Mouse (Mus musculus) WW6 (cell line): Measurements from ENCODE around the gene 4930590J08Rik.

Source experiments
- DNase-seq: peaks from one replicate; pipeline ENCODE4 v3.0.0-alpha.2; 2013; ENCODE audit warnings: low read depth, low spot score

4930590J08Rik gene

DNA sequence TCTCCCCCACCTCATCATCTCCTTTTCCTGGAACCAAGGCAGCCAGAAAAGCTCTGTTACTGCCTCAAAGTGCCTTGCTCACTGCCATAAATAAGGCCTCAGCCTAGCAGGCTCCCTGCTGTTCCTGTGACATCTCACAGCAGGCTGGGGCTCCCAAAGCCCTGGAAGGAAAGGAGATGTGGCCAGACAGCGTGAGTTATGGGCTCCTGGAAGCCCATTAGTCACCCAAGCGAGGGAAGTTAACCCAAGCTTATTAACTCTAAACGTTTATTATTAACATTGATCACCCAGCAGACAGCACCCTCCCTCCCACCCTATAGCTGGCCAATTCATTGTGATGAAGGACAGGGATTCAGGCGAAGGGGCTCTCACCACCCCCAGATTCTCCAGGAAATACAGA lies 60.8 kb downstream of the 4930590J08Rik start:
- no peak for DNase-seq

DNA sequence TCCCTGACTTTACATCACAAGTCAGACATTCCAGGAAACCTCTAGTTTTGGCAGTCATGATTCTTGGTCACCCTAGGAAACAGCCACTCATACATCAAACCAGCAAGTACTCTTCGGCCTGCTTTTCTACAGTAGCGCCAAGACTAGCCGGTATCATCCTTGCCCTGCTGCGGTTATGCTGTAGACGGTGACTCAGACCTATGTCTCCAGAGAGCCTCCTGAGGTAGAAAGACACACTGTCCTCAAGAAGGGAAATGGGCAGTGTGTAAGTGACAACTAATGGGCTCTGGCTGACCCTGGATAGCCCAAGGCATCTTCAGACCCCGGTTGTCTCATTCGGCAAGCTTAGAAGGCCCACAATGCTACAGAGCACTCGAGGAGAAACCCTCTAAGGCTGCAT lies 62.5 kb downstream of the 4930590J08Rik start:
- no peak for DNase-seq

DNA sequence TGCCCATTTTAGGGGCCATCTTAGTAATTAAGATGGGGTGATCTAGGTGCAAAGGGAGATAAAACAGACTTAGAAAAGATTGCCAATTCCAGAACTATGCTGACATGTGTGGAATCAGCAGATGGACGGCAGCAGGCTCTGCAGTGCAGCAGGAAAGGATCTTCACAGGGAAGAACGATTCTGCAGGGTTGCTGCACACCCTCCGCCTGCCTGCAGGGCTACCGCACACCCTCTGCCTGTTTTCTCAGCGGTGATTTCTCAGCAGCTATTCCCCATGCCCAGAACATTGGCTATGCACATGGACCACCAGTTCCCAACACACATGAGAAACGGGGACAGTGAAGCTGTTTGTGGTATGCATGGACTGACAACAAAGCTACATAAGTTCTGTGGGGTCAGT lies 63.4 kb downstream of the 4930590J08Rik start:
- no peak for DNase-seq

DNA sequence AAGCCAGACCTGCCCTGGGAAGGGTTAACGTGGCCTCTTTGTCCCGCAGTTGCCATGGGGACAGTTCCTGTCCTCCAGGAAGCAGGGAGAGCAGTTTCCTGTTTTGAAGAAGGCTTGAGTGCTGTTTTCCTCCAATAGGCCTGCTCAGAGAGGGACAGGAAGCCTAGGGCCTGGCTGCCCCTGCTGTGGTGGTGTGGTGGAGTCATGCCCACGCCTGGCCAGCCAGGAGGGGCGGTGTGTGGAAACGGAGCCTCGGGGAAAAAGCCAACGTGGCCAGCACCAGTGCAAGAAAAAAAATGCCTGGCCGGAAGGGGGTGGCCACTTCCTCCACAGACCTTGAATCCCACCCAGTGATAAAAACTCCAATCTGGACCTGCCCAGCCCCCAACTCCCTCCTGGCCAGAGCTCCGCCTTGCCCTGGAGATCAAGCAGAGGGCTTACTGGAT lies 69.6 kb downstream of the 4930590J08Rik start:
- no peak for DNase-seq

- DNase-seq, result no peak
These were observed 71.4 kb downstream of the 4930590J08Rik start for GRCm38 (mm10) chr6:91973972-91974371.

DNA sequence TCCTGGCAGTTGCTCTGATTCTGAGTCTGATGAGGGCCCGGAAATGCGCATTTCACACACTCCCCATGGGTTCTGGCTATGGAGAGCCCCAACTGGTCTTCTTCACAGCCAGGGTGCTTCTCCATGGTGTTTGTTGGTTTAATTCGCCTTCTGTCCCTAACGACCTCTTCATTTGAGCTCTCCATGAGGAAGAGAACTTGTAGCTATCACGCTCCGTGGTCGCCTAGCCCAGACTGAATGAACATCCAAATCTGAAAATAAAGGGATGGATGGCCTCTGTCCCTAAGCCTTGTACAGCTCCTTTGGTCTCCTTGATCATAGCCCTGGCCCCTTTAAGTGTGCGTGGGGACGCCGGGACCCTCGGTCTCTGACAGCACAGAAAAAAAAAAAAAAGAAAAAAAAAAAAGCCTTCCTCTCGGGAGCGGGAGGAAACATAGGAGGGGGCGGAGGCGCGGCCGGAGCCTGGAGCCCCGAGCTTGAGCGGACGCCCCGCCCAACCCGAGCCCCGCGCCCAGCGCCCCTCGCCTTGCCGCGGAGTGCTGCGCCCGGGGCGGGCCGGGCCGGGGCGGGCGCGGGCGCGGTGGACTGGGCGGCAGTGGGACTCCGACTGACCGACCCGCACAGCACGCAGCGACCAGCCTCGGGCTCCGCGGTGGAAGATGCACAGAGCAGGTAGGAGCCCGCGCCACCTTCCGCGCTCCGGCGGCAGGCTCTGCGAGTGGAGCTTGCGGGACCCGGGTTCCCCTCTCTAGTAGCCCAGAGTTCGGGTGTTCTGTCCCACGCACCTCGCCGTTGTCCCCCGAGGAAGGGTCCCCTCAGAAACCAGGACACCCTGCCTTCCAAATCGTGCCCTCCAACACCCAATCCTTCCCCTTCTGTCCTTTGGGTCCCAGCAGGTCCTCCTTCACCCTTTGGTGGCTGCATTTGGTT lies 76.0 kb downstream of the 4930590J08Rik start, which contains the start of gene Fgd5:
Fgd5 (plus strand) TSS at position 508 of the 930 bp plus-strand sequence.
- DNase-seq, result no peak

GRCm38 (mm10) chr6:91979301-91979996 lies 76.8 kb downstream of the 4930590J08Rik start:
- no peak for DNase-seq

DNA sequence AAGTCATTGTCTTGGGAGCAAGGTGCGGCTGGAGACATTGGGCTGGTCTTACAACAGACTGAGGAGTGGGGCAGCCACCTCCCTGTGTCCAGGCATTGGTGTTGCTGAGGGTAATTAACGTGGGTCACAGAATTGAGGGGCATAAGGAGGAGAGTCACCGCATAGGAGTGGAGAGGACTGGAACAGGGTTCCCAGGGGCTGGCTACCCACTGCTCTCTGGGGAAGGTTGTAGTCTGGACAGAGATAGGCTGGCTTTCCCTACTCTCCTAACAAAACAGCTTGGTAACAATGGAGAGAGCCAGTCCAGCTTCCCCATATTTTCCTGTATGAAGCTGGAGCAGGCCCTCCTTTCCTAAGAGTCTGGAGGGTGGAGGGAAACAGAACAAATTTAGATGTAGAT lies 77.4 kb downstream of the 4930590J08Rik start:
- no peak for DNase-seq

GRCm38 (mm10) chr6:91990101-91990500 lies 87.5 kb downstream of the 4930590J08Rik start:
- no peak for DNase-seq

GRCm38 (mm10) chr6:91992823-91993222 lies 90.2 kb downstream of the 4930590J08Rik start:
- no peak for DNase-seq

- no peak for DNase-seq
These were observed 91.3 kb downstream of the 4930590J08Rik start for GRCm38 (mm10) chr6:91993795-91994505.

GRCm38 (mm10) chr6:91996072-91996471 lies 93.5 kb downstream of the 4930590J08Rik start:
- no peak for DNase-seq
